Mouse (Mus musculus): ENCODE results near the gene Actr6.
A peak's percentile ranks its signal among the peaks of the same experiment; 100 is the strongest.

DNA sequence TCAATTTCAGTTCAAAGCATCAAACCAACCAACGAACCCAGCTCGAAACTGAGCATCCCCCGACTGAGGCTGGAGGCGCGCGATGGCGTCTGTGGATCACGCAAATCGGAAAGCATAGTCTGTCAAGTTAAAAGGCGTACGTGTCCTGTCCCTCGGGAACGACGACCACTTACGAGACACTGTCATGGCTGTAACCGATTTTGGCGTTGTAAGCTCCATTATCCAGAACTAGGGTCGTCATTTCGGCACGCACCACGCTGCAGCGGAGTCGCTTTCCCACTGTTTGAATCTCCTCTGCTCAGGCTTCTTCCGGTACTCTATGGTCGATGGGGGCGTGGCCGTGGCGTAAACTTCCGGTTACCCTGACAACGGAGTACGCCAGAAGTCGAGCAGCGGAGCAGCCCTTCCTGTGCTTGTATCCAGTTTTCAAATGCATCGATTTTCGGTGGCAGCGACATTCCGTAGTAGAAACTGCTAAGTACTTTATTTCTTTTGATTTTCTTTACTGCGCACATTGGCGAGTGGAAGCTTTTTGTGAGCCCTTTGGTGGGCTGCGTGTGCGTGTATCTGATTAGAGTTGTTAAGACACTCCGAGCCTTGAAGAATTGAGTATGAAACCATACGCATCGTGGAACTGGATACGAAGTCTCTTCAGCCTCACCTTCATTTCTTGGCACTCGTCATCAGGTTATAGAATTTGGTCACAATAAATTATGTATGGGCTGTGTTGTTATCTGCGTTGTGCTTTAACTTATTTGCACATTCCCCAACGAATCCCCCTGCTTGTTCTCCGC, at the start of gene Actr6:
- TF ChIP-seq CTCF (IDR thresholded peaks at IDR 0.05; ENCODE audit: control insufficient read depth, insufficient read depth, insufficient replicate concordance, low read depth, low read length) (no peak), POLR2A (IDR thresholded peaks at IDR 0.05; ENCODE audit: control insufficient read depth, low read depth, low read length) (peak; percentile 98)
